Mouse (Mus musculus) adrenal gland (tissue): ENCODE measurements around the gene Tmem235.

Experiments
- intact Hi-C: fragments of 180-260 bp; cut with DNase I; formaldehyde crosslinking; loops from one replicate; pipeline ENCODE4 v1.15.1; 2025

Tmem235 gene

GRCm38 (mm10) chr11:117888853-117889822 is 28.6 kb downstream of the Tmem235 start:
- intact Hi-C loops, result no loop called here

- intact Hi-C loops, result no loop called here
Measured at GRCm38 (mm10) chr11:117889887-117890340, 29.4 kb downstream of the Tmem235 start.

GRCm38 (mm10) chr11:117890519-117891282 is 30.1 kb downstream of the Tmem235 start:
- intact Hi-C loops, result no loop called here

GRCm38 (mm10) chr11:117891581-117892175 is 31.1 kb downstream of the Tmem235 start:
- intact Hi-C loops, result no loop called here

GRCm38 (mm10) chr11:117892199-117892598 is 31.6 kb downstream of the Tmem235 start:
- intact Hi-C loops, result no loop called here

GRCm38 (mm10) chr11:117894676-117895075 is 34.1 kb downstream of the Tmem235 start:
- intact Hi-C loops, result no loop called here

GRCm38 (mm10) chr11:117896533-117896932 is 36.0 kb downstream of the Tmem235 start:
- intact Hi-C loops, result no loop called here

GRCm38 (mm10) chr11:117902282-117902681 is 41.7 kb downstream of the Tmem235 start:
- intact Hi-C loops, result no loop called here

GRCm38 (mm10) chr11:117904442-117904841 is 43.9 kb downstream of the Tmem235 start:
- intact Hi-C loops, result no loop called here

- intact Hi-C loops, result no loop called here
Measured at GRCm38 (mm10) chr11:117909337-117909736, 48.8 kb downstream of the Tmem235 start.

GRCm38 (mm10) chr11:117912684-117913352 is 52.3 kb downstream of the Tmem235 start:
- intact Hi-C loops, result loop anchor here (2.0 to 5.0 kb wide), 3 partner anchors 41 to 108 kb away; partner anchors contain the start of gene Tha1

GRCm38 (mm10) chr11:117914531-117914930 is 54.0 kb downstream of the Tmem235 start:
- intact Hi-C loops, result loop anchor here (5.0 kb wide), 1 partner anchor 42 kb away; the partner anchor contains the start of gene Tha1
